Mouse (Mus musculus) cerebellum, adult 11-12 months (tissue): ENCODE results near the gene Derl2.

Source experiments
- DNase-seq: peaks from one replicate; pipeline ENCODE4 v3.0.0; 2022

Derl2 gene

DNA sequence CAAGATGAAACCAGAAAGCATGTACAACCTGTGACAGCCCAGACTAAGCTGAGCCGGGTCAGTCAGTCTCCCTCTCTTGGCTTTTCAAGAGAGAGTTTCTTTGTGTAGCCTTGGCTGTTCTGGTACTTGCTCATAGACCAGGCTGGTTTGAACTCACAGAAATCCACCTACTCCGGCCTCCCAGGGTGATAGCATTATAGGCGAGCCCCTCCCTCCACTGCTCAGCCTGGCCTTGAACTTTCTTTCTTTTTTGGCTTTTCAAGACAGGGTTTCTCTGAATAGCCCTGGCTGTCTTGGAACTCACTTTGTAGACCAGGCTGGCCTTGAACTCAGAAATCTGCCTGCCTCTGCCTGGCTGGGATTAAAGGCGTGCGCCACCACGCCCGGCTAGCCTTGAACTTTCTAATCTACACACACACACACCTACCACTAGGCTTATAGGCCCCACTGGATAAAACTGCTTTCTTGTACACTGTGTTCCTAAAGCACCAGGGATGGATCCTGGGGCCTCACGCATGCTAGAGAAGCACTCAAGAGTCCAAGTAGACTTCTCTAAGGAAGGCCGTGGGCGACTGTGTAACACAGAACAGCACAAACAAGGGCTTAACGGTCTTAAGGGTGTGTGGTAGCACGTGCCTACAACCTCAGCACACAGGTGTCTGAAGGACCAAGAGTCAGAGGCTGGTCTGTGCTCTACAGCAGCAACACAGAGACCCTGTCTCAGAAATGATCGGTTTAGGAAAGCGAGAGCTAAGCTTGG is 38.7 kb downstream of the Derl2 start:
- no peak for DNase-seq

DNA sequence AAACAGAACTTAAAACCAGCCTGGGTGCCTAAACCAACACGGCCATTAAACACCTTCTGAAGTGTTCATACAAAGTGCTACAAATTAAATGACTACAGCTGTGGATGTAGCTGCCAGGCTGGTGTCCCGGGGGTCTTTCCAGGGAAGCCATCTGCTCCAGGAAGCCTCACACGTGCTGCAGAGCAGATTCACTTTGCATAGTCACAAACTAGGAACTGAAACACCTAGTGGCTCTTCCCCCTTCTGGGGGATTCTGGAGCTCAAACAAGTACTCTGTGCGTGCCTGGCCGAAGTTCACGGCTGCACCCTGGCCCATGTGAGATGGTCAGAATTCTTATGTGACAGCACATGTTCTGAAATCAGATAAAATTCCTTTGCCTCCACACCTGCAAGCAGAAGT is 39.4 kb downstream of the Derl2 start:
- no peak for DNase-seq

DNA sequence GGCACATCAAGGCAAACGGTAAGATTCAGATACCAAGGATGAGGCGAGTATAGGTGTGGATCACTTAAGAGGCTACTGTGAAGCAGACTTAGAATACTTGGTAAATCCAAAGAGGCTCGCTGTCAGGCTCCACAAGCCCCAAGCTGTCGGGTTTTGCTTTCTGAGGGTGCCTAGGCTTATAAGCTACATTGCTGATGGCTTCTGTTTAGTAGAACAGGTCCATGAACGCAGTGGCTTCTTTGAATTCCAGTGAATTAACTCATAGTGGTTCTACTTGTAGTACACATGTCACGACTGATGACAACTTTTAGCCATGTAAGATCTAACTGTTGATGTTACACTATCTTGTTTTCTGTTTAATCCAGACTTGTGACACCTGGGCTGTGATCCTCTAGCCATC is 42.3 kb downstream of the Derl2 start:
- DNase-seq: no peak

DNA sequence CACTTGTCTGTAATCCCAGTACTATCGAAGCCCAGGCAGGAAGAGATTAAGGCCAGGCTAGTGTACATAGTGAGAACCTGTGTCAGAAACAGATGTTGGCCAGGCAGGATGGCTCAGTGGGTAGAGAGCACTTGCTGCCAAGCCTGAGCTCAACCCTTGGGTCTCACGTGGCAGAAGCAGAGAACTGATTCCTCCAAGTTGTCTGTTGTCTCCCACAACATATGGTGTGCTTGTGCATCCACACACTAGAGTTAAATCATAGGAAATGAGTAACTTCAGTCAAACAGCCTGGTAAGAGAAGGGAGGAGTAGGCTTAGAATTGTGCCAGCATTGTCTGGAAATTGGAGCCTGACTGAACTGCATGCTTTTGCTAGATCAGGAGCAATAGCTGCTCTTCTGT is 44.4 kb downstream of the Derl2 start:
- no peak for DNase-seq

DNA sequence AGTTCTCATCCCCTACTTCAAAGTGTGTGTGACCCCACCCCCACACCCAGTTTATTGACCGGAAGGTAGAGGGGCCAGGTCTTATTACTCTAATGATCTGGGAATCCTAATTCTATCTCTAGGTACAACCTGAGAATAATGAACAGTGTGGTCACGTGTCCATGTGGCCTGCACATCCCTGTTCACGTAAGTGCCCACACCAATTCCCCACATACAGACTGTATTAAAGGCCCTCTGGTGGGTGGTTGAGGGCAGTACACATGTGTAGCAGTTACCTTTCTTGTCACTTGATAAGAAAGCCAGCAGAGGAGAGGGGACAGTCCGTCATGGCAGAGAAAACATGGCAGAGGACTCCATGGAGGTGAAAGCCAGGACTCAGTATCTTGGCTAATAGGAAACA is 45.7 kb downstream of the Derl2 start:
- no peak for DNase-seq

DNA sequence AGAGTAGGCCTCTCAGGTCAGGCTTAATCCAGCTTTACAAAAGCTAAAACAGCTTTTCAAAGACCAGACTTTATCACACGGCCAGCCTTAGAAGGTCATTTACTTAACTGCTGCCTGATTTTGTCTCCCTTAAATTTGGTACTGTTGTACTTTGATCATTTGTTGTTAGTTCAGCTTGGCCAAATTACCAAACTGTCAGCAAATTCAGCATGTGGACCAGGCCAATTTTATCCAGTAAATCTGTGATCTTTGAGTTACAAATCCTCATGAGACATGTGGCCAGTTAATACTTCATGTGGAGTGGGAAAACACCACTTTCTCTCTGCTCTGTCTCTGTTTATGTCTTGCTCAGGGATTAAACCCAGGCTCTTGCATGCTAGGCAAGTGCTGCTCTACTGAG is 47.1 kb downstream of the Derl2 start:
- no peak for DNase-seq

DNA sequence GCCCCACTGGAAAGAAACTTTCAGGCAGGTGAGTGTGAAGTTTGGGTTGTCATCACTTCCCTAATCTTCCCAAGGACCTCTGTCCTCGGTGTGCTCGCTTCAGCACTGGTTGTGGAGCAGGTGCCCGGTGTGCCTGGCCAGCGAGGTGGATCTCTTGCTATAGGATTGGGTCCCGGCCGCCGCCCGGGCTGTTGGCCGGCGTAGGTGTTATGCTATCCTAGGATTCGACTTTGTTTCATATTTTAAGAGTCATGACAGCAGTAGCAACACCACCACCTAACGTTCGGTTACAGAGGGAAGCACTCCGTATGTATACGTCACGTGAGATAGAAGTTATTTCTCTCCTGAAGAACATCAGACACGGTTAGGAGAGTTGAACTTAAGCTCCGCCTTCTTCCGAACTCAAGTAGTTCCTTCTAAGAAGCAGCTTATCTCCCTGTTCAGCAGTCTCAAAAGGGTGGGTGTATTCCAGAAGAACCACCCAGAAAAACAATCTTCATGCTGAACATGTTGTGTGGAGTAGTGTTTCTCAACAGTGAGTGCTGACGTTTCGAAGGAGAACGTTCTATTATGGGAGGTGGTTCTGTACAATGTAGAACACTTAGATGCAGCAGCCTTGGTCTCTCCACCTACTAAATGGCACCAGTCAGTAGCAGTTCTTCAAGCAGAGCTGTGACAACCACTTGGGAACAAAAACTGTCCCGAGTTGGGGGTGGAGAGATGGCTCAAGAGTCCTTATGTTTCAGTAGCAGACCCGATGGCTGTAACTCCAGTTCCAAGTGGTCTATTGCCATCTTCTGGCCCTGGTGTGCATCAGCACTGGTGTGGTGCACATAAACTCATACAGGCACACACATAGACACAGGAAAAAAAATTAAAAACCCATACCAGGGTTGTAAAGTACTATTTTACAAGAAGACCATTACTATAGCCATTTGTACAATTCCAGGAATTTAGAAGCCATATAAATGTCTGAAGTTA is 48.8 kb downstream of the Derl2 start:
- DNase-seq: peak; percentile 32

DNA sequence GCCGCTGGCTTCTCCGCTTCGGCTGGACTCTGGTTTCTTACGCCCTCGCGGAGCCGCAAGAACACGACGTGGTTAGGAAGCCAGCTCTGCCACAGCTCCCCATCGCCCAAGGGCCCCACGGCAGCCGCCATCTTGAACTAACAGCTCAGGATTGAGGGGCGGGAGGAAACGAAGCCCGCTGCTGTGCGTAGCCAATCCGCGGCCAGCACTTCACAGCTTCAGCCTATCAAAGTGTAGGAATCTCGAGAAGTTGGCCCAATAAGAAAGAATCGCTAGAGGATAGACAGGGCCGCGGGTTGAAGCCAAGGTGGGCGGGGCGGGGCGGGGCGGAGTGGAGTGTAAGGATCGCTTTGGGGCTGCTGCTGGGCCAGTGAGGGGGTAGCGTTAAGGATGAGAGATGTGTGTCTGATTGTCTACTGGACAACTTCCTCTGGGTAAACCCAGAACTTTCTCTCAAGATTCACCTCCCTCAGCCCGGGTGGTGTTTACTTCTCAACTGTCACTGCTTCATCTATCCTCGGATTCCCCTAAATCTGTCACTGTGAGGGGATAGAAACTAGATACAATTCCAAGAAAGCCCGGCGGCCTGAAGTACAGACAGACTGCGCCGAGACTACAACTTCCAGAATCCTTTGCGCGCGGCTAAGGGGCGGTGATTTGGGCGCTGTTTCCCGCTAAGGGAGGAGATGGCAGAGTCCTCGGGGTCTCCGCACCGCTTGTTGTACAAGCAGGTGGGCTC is 49.7 kb downstream of the Derl2 start, which contains the start of the genes Nup88 and Rpain:
Nup88 (minus strand) TSS at position 153 of the 739 bp plus-strand sequence.
Rpain (plus strand) TSS at position 393 of the 739 bp plus-strand sequence.
- peak; percentile 95 for DNase-seq

DNA sequence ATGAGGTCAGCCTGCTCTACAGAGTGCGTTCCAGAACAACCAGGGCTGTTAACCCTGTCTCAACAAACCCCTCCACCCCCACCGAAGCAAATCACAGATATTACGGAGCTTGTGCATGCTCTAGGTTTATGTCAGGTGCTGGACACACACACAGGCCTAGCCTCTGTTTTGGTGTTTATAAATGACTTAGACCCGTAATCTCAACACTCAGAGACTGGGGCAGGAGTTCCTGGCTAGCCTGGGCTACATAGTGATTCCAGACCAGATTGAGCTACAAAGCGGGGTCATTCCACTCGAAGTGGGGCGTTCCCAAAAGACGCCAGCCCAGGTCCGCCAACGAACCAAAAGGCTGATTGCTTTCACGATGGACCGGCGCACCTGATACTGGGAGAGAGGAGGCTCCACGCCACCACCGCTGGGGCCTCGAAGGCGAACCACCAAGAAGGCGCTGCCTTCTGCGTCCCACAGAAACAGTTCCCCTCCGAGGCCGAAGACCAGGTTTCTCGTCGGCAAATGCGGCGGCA is 50.3 kb downstream of the Derl2 start:
- DNase-seq: no peak

DNA sequence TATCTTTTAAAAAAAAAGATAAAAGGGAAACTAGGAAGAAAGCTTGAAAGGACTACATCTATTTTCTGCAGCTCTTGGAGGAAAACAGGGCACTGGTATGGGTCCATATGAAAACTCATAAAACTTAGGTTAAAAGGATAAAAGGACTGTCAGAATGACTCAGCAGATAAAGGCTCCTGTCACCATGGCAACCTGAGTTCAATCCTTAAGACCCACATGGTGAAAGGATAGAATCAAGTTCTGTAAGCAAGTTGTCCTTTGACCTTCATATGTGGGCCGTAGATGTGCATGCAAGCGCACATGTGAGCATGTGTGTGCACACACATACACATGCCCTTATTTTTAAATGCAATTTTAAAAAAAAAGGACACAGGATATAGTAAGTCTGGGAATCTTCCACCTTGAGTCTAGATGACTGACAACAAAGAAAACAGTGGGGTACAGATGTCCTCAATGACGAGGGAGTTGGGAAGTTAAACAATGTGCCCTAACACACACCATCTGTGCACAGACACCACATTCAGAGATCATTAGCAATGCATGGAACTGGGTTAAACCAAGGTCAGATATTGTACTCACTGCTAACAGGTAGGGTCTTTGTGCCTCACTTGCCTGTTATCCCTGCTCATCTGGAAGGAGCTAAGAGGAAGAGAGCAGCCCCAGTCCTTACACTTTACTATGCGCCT is 55.3 kb downstream of the Derl2 start:
- DNase-seq: no peak

DNA sequence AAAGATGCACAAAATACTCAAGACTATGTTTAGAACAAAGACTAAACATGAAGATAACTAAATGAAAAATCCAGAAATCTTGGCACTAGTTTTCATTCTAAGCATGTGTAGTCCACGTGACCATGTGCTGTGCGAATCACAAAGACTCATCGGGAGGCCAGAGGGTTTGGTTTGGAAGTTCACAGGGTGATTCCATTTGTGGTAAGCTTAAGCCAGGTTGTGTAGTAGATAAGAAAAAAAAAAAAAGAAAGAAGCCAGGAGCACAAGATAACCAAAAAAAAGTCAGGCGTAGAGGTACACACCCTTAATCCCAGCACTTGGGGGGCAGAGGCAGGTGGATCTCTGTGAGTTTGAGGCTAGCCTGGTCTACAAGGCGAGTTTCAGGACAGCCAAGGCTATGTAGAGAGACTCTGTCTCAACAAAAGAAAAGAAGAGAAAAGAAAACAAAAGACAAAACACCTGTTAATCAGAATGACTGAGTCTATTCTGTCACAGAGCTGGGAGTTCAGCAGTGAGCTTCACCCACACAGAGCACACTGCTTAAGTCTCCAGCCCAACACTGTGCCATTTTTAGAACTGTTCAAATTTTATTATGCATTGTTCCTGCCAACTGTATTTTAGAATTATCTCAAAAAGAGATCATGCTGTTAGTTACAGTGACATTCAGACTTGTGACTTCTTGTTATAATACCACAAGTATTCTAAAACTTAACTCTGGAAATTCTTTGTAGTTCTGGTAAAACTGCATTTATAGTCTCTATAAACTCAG is 58.7 kb downstream of the Derl2 start:
- no peak for DNase-seq
